Mouse (Mus musculus) frontal cortex, postnatal 14 days (tissue): Measurements from ENCODE around the gene Atg7.

ENCODE experiments used
- DNase-seq, 2 experiments: peaks; one replicate each; pipeline ENCODE4 v3.0.0; 2022; ENCODE audit warnings: low spot score in 2 of 2

Gene Atg7

DNA sequence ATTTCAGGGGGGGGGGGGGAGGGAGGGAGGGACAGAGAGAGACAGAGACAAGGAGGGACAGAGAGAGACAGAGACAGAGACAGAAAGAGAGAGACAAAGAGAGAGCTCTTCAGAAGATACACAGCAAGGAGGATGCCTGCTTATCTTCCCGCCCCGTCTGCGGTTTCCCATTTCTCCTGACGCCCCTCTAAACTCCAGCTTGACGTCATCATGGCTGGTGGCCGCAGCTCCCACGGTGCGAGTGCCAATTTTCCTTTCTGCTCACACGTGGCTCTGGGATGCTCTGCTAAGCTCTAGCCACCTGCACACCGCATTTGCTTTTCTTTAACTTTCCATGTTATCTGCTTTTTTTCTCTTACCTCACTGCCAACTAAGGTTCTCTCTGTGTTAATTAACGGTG, 175.1 kb downstream of the Atg7 start:
- no peak for DNase-seq

DNA sequence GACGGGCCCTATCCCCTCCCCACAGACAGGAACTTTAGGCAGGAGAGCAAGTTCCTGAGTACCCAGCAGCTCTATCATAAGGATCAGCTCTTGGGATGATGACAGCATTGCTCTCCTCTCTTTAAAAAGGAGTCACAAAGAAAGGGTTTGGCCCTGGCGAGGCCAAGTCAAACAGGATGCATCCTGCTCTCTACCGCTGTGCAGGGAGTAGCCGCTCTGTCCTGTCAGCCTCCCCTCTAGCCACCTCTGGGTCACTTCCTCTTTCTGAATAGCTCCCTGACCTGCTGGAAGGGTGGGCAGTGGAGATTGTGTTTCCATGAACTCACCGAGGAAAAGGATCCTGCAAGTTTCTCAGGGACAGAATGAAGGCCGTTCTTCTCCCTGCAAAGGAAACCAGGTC, 175.6 kb downstream of the Atg7 start:
- DNase-seq, result no peak

DNA sequence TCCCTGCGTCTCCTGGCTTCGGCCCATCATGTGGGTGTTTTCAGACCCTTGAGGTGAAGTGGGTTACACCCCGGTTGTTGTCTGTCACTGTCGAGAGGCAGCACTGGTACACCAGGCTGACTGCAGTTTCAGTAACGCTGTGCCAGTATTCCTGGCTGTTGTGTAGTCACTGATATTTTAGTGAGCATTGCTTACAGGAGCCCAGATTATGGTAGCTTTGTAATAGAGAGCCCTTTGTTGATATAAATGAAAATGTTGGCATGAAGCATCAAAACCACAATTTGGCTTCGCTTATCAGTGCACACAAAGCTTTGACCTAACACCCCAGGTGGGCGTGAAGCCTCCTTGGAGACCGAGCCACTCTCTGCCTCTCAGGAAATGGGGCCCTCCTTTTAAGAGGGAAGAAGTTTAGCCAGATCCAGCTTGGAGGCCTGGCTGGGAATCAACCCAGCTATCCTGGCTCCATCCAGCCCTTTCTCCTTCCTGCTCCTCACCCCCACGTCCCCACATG, 177.1 kb downstream of the Atg7 start:
- DNase-seq, result no peak

DNA sequence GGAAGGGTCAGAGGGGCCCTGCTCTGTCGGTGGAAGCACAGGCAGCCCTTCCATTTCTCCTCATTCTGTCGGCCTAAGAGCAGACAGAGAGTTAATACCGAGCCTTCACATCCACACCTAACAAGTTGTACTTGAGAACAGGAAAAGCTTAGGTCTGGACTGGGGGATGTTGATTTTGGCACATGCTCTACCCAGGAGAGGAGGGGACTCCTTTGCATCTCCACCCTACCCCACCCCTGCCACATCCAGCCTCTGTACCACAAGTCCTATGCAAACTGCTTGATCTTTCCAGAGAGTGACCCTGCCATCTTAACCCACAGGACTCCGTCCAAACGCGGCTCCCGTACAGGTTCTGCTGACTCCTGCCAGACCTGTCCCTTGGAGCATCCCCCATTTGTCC, 178.7 kb downstream of the Atg7 start:
- DNase-seq, result no peak

DNA sequence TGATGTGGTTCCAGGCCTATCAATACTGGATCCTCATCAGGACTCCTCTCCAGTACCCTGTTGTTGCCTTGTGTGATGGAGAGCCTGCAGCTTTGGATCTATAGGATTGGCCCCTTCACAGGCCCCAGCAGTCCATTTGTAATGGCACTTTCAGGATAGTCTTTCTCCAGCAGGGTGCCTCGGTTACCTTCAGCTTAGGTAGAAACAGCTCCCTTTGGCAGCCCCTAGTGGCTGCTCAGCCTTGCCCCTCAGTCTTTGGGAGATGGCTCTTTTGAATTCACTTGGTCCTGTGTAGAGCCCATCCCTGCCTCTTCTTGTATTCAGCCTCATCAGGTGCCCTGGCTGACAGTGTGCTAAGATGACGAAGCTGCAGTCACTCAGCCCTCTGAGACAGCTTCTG, 184.0 kb downstream of the Atg7 start:
- DNase-seq, result no peak

DNA sequence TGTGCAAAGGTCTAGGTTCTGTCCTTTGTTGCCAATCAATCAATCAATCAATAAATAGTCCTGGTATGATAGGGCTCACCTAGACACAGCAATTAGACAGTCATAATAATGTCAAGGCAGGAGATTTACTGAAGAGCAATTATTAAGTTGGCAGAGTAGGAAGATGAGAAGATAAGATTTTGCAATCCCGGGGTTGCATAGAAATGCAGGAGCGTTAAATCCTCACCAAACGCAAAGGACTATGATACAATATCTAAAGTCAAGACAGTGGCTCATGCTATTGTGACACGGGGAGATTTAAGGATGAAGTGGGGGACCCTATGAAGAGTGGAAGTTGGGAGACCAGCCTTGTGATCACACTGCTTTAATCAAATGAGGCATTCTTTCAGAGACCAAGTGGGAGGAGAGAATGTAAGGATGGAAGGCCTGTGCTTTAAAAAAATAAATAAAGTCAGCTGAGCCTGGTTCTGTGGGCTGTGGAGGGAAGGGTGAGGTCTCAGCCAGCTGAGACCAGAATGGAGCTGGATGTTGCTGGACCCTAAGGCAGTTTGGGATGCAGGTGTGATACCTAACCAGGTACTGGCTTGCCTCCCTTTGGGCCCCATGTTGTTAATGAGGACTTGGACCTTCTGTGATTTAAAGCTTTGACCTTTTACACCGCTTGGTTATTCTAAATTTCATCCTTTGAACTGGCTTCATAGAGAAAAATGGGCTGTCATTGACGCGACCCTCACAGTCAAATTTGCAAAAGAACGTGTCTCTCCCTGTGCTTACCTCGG, 187.0 kb downstream of the Atg7 start:
- DNase-seq, result no peak

DNA sequence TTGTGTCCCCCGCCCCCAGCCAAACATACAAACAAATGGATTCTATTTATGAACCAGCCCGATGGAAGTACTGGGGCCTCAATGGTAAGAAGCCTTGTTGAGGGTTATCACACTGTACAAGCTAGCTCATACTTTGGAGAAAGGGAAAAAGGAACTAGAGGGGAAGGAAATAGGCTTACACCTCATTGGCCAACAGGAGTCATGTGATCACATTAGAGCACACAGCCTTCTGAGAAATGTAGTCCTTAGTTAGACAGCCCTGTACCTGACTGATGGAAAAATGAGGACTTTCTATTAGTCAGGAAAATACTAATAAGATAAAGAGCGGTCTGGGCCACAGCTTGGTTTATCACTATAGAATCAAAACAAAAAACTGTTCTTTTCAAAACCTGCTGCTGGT, 188.9 kb downstream of the Atg7 start:
- no peak for DNase-seq

DNA sequence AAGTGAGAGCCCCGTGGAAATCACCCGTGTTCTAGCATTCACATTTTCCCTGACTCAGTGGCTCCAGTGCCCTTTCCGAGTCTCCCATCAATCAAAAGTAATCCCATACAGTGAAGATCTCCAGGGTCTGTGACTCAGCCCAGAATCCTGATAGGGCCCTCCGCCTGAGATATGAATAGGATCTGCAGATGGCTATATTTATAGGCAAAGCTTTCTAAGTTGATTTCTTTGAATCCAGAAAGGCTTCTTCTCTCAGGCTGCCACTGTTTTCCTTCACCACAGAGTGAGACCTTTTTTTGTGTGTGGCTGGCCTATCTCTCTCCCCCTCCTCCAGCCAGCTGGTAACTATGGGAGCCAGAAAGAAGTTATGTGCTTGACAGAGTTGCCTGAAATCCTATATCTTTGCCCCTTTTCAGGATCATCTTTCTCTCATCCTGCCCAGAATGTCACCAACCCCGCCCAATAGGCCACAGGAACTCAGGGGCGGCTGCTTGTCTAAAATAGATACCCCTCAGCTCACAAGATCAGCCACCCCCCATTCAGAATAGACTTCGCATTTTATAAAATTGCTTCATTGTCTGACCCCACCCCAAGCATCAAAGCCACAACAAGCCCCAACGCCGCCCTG, 190.3 kb downstream of the Atg7 start:
- DNase-seq, result no peak

DNA sequence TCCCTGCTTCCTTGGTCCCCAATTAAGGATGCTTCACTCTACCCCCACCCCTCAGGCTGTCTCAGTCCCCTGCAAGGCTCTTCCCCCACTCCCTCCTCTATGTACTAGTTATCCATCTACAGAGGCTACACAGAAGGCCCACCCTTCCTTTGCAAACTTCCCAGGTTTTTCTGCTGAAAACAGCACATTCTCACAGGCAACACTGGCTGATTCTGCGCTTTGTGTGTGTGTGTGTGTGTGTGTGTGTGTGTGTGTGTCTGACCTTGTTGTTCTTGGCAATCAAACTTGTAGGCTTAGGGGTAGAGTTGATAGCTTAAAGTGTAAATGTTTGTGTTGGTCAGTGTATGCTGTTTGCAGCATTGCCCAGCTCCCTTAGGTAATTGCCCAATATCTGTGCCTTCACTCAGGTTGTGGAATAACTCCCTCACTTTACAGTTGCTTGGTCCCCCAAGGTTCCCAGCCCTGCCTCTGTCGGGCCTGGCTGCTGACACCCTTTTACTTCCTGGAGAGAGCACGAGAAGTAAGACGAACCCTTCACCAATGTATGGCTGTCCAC, 191.0 kb downstream of the Atg7 start:
- DNase-seq, result no peak

DNA sequence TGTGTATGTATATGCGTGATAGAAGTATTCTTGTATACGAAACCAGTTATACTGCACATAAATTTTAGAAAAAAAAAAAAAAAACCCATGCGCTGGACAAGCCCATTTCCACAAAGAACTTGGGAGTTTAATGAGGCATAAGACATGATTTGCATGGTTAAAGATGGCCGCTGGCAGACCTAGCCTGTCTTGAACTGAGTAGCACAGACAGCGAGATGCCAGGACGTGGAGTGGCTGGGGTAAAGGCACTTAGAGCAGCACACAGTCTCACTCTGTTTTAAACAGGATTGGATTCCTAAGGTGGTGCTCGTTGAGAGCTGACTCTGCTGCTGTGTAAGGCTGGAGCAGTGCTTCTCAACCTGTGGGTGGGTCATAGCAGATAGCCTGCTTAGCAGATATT, 192.4 kb downstream of the Atg7 start:
- no peak for DNase-seq

DNA sequence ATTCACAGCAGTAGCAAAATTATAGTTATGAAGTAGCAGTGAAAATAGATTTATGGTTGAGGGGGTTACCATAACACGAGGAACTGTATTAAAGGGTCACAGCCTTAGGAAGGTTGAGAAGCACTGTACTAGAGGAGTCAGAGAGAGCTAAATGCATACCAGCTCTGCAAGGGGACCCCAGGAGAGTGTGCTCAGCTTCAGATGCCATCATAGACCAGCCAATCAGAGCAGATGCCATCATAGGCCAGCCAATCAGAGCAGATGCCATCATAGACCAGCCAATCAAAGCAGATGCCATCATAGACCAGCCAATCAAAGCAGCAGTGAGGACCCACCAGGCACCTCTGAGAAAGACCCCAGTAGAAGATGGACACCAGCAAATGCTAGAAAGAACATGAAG, 192.9 kb downstream of the Atg7 start:
- DNase-seq, result no peak

DNA sequence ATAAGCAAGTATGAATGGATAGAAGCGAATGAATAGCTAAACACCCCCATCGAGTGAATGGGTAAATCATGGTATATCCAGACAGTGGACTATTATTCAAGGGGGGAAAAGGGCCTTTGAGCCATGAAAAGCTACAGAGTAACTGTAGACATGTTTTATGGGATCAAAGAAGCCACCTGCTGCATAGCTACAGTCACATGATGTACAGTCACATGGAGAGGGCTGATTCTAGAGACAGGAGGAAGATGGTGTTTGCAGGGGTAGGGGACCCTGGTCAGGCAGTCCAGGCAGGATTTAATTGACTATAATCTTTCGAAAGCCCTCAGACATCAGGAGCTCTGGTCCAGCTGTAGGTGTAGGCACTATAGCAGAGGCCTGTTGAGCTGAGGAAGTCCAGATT, 193.5 kb downstream of the Atg7 start:
- no peak for DNase-seq

DNA sequence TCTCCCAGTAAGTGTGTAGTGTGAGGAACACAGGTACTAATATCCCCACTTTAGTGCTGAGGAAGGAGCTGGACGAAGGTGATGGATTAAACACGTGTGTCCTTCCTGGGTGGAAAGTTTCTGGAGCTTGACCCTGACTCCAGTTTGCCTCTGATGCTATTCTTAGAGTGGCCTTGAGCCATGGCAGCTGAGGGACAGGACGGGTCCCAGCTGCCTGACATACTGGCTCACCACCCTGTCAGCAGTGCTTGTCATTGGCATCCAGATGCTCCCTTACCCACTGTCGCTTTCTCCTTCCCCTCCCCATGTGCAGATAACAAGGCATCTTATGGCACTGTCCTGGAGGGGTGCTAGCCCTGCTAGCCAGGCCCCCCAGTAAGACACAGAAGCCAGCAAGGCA, 196.0 kb downstream of the Atg7 start:
- no peak for DNase-seq

DNA sequence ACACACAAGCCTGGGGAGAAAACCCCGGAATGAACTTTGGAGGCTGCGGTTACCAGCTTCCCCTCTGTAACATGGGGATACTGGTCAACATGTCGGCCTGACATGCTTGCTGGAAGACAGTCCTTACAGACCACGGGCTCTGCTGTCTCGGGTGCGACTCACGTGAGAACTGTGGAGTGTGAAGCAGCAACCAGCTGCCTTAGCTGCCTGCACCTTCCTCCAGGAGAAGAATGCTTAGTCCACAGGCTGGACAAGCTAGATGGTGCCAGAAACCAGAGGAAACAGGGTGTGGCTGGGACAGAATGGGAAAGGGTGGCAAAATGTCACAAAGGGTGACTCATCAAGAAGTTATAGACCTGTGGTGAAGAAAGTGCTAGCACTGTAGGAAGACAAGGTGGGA, 197.1 kb downstream of the Atg7 start:
- no peak for DNase-seq

DNA sequence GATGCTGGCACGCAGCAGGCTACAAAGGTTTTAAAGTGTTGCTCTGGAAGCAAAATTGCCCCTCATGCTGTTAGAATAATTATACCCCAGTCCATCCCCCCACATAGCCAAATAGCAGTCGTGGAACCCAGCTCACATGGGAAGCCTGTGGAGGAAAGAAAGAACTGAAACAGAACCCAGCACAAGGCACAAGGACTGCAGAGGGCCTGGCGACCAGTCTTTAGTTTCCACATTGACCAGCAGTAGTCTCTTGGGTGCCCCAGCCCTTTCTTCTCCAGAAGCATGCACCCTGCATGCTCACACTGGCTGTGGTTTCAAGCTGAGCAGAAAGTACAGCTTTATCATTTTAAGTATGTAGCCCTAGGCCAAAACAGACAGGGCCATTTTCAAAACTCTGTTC, 199.2 kb downstream of the Atg7 start:
- DNase-seq, result no peak

DNA sequence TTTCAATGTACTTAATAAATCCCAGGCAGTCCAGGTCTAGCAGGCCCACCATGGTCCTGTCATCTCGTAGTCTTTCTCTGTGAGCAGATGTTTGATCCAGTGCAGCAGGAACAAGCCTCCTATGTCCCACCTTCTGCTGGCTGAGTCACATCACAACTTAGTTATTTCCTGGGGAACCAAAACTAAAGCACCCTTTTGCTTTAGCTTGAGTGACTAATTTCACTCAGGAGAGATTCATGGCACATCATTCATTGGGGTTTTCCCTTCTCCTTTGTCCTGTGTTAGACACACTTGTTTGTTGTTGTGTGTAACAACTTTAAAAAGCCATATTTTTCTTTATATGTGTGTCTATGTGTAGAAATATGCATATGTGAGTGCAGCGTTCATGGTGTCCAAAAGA, 200.0 kb downstream of the Atg7 start:
- DNase-seq, result no peak

DNA sequence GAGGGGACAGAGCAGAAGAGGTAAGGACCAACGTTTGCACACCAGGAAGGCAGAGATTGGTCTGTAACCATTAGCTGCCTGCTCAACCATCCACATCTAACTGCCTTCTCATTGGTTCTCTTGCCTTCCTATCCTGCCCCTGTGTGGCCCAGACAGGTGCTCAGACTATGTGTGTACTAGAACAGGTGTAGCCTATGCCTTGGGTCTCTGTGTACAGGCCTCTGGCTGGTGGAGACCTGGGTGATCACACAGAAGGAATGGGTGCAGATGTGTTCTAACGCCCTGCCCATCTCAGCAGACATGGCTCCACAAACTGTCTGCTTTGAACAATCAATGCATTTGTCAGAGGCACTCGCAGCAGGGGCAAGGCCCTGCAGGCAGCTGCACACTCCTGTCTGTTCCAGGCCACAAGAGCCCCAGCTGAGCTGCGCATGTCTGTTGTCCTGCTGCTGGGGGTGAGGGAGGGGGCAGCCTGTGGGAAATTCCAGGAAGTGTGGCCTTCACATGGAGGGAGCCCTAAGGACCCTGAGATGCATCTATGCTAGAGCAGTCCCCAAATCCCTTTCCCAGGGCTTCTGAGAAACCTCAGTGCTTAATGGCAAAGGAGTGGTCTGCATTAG, 203.4 kb downstream of the Atg7 start:
- DNase-seq, result no peak

DNA sequence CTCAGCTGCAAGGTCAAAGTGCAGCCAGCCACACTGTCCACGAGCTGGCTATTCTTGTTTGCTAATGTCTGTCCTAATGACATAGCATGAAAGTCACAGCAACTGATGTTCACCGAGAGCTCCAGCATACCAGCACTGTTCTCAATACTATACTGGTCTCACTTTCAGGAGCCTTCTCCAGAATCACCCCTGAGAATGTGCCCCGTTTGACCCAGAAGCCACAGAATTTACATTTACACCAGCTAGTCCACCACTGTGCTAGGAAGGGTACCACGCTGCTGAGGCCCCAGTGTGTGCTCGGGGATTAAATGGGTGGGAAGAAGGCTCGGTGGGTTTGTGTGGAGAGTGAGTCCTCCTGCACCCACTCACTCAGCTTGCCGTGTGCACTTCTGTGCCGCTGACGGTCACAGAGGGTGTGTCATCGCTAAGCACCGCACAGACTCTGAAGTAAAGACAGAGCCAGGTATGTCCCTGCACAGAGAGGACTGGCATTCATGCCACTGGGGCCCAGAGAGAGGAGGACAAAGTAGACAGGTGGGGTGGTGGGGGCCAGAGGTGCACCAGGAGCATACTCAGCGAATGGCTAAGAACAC, 204.8 kb downstream of the Atg7 start:
- no peak for DNase-seq

DNA sequence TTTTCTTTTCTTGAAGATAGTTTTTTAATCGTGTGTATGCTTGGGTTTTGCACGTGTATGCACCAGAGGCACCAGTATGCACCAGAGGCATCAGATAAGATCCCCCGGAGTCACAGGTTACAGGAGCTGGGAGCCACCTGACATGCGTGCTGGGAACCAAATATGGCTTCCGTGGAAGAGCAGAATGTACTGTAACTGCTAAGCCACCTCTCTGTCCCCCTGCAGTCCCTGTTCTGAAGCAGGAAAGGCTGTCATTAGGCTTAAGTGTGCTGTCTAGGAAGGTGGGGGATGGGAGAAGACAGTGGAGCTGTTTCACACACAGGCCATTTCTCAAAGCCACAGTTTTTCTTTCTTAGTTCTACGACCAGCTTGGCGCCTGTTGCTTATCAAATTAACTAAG, 205.9 kb downstream of the Atg7 start:
- no peak for DNase-seq

DNA sequence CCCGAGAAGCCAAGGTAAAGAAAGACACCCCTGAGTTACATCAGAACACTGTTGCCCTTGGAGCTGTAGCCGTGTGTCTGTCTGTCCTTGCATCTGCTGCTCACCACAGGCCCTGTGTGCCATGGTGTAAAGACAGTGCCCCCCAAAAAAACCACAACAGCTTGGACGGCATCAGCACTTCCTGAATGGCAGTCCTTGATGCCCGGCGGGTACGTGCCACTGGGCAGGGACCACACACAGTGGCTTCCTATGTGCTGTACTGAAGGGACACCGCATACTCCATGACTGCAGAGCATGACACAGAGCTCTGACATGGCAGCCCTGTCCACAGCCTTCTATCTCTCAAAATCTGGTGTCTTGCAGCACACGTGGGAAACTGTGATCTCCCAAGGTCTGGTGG, 206.9 kb downstream of the Atg7 start:
- DNase-seq, result no peak

DNA sequence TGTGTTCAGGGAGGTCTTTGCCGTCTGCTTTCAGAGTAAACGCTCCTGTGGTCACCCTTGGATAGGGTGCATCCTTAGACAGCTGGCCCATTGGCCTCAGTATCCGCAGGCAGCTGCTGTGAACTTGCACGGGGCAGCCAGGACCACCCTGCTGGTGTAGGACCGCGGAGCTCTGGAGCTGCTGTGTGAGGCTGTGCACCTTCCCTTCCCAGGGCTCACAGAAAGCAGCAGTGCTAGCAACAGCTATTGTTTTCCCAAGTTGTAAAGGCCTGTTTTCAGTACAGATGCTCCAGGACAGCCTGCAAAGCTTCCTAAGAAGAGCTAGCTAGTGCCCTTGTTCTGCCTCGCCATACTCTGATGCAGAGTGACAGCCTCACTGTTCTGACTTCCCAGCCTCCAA, 208.8 kb downstream of the Atg7 start:
- DNase-seq, result no peak

DNA sequence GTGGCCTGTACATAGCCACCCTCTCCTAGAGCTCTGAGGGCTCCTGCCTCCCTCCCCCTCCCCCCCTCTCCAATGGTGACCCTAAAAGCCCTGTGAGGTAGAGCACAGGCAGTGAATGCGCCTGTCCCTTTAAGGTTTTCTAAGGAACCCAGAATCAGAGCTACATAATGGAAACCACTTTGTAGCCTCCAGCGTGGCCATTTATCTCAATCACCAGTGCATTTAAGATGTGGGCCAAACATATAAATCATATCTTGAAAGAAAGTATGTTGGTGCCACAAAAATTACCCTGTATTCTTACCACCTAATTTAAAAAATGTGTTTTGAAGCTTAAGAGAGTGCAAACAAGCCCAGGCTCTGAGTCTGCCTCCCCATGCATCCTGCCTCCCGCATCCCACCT, 209.8 kb downstream of the Atg7 start:
- no peak for DNase-seq

DNA sequence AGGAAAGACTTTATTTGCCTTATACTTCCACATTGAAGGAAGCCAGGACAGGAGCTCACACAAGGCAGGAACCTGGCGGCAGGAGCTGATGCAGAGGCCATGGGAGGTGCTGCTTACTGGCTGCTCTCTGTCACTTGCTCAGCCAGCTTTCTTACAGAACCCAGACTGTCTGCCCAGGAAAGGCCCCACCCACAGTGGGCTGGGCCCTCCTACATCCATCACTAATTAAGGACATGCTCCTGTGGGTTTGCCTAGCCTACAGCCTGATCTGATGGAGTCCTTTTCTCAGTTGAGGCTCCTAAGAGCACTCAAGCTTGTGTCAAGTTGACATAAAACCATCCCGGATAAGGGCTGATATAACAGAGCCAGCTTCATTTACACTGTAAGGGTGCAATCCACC, 211.5 kb downstream of the Atg7 start:
- DNase-seq, result no peak
